Mouse (Mus musculus) C2C12 (cell line): ENCODE data around the gene Cux2.

Source experiments
- CEBPB ChIP-seq: IDR thresholded peaks from one replicate; pipeline ENCODE4 v1.6.1; 2011; ENCODE audit warnings: low read depth, mild to moderate bottlenecking, control low read depth, moderate library complexity
- CTCF ChIP-seq: IDR thresholded peaks from one replicate; pipeline ENCODE4 v1.5.1; 2011; ENCODE audit not compliant: control insufficient read depth, insufficient read depth, insufficient read length
- FOSL1 ChIP-seq: IDR thresholded peaks from one replicate; pipeline ENCODE4 v1.8.0; 2011; ENCODE audit warnings: mild to moderate bottlenecking, low read length; ENCODE audit not compliant: poor library complexity, insufficient read depth, severe bottlenecking
- MAX ChIP-seq: IDR thresholded peaks from one replicate; pipeline ENCODE4 v1.6.1; 2011; ENCODE audit warnings: mild to moderate bottlenecking, control low read depth
- MYOD1 ChIP-seq: IDR thresholded peaks from one replicate; pipeline ENCODE4 v1.6.1; 2011; ENCODE audit warnings: low read depth; ENCODE audit not compliant: control insufficient read depth, insufficient read length
- MYOG ChIP-seq: IDR thresholded peaks from one replicate; pipeline ENCODE4 v1.6.1; 2011; ENCODE audit not compliant: control insufficient read depth, insufficient read length; ENCODE audit errors: extremely low read depth
- USF1 ChIP-seq: IDR thresholded peaks from one replicate; pipeline ENCODE4 v1.6.1; 2011; ENCODE audit warnings: low read depth, mild to moderate bottlenecking, control low read depth, moderate library complexity

GRCm38 (mm10) chr5:122002148-122002547, 47.8 kb downstream of the Cux2 start:
- TF ChIP-seq USF1: no peak
- TF ChIP-seq CTCF: no peak
- TF ChIP-seq MAX: no peak
- TF ChIP-seq CEBPB: no peak
- TF ChIP-seq MYOG: no peak
- TF ChIP-seq MYOD1: no peak
- TF ChIP-seq FOSL1: no peak
